Mouse (Mus musculus) cerebellum, adult 8-10 months (tissue): Measurements from ENCODE around the gene Car4.

Experiments used
- DNase-seq: peaks from one replicate; pipeline ENCODE4 v3.0.0; 2022

The Car4 gene

GRCm38 (mm10) chr11:84957591-84958270, at the start of gene Car4:
Gene Car4, plus strand, starts transcription at chr11:84957786.
- DNase-seq: peak; percentile 79

- DNase-seq: no peak
Measured at GRCm38 (mm10) chr11:84908480-84908879, 49.1 kb upstream of the Car4 start.

GRCm38 (mm10) chr11:84910411-84910810, 47.2 kb upstream of the Car4 start:
- no peak for DNase-seq

- DNase-seq: no peak
Measured at GRCm38 (mm10) chr11:84914673-84915072, 42.9 kb upstream of the Car4 start.

GRCm38 (mm10) chr11:84916053-84916702, 41.4 kb upstream of the Car4 start, which contains the start of gene Znhit3:
Gene Znhit3, minus strand, starts transcription at chr11:84916366.
- peak; percentile 86 for DNase-seq

GRCm38 (mm10) chr11:84916703-84917300, 40.8 kb upstream of the Car4 start:
- no peak for DNase-seq

- DNase-seq: peak; percentile 95
Measured at GRCm38 (mm10) chr11:84918425-84918824, 39.2 kb upstream of the Car4 start.

GRCm38 (mm10) chr11:84919276-84919675, 38.3 kb upstream of the Car4 start:
- peak; percentile 33 for DNase-seq

GRCm38 (mm10) chr11:84919951-84920350, 37.6 kb upstream of the Car4 start:
- DNase-seq: no peak

GRCm38 (mm10) chr11:84920981-84921380, 36.6 kb upstream of the Car4 start:
- DNase-seq: no peak

- DNase-seq: no peak
Measured at GRCm38 (mm10) chr11:84932261-84932660, 25.3 kb upstream of the Car4 start.

- DNase-seq: no peak
Measured at GRCm38 (mm10) chr11:84939508-84940053, 18.0 kb upstream of the Car4 start.

GRCm38 (mm10) chr11:84940140-84940539, 17.4 kb upstream of the Car4 start:
- DNase-seq: no peak

- DNase-seq: no peak
Measured at GRCm38 (mm10) chr11:84943948-84944347, 13.6 kb upstream of the Car4 start.

GRCm38 (mm10) chr11:84944639-84945435, 12.7 kb upstream of the Car4 start:
- no peak for DNase-seq

GRCm38 (mm10) chr11:84945841-84946240, 11.7 kb upstream of the Car4 start:
- DNase-seq: no peak

- DNase-seq: no peak
Measured at GRCm38 (mm10) chr11:84947206-84947605, 10.4 kb upstream of the Car4 start.

- DNase-seq: no peak
Measured at GRCm38 (mm10) chr11:84948114-84948513, 9.5 kb upstream of the Car4 start.

- DNase-seq: no peak
Measured at GRCm38 (mm10) chr11:84948526-84948925, 9.1 kb upstream of the Car4 start.

GRCm38 (mm10) chr11:84952611-84953010, 5.0 kb upstream of the Car4 start:
- DNase-seq: no peak

- DNase-seq: peak; percentile 20
Measured at GRCm38 (mm10) chr11:84956400-84956799, 1.2 kb upstream of the Car4 start.

GRCm38 (mm10) chr11:84957171-84957570, 415 bp upstream of the Car4 start:
- no peak for DNase-seq

- no peak for DNase-seq
Measured at GRCm38 (mm10) chr11:84958271-84958630, 665 bp downstream of the Car4 start.
